Mouse (Mus musculus) subcutaneous adipose tissue, adult 2 months (tissue): ENCODE results near the gene Gm11239. TPM values are rescaled to one million over a fixed set of nuclear protein-coding genes. Genes with fewer than 3 reads are reported as not detected.

Source experiments
- polyA plus RNA-seq: library from polyadenylated mRNA; depleted of rRNA; stranded (reverse); fragments of >200 nt; gene quantifications from 2 replicates; pipeline ENCODE4 v1.2.3, GENCODE M21; 2012; ENCODE audit warnings: low replicate concordance; rRNA removed

Gene Gm11239
- not detected in 2 replicates for polyA plus RNA-seq

DNA sequence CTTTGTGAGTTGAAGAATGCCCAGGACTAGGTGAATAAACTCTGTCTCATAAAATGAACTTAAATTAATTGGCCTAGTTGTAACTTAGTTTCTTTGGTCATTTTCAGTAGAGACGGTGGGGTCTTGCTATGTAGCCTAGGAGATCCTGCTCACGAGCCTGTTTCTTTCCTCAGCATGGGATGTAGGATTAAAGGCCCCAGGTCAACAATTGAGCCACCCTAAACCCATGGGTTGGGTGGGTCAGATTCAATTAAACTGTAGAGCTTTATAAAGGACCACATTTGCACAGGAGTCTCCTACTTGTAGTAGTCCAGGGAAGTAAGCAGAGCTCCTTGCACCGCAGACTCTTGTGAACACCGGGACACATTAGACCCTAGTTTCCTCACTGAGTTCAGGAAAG, at the start of gene Gm11239:
Gene Gm11239 (plus strand): TSS at position 301 of the 400 bp plus-strand sequence.

DNA sequence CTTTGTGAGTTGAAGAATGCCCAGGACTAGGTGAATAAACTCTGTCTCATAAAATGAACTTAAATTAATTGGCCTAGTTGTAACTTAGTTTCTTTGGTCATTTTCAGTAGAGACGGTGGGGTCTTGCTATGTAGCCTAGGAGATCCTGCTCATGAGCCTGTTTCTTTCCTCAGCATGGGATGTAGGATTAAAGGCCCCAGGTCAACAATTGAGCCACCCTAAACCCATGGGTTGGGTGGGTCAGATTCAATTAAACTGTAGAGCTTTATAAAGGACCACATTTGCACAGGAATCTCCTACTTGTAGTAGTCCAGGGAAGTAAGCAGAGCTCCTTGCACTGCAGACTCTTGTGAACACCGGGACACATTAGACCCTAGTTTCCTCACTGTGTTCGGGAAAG, 45.5 kb upstream of the Gm11239 start, which contains the start of gene Gm11237:
Gene Gm11237 (plus strand): TSS at position 301 of the 400 bp plus-strand sequence.

DNA sequence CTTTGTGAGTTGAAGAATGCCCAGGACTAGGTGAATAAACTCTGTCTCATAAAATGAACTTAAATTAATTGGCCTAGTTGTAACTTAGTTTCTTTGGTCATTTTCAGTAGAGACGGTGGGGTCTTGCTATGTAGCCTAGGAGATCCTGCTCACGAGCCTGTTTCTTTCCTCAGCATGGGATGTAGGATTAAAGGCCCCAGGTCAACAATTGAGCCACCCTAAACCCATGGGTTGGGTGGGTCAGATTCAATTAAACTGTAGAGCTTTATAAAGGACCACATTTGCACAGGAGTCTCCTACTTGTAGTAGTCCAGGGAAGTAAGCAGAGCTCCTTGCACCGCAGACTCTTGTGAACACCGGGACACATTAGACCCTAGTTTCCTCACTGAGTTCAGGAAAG, 30.3 kb upstream of the Gm11239 start, which contains the start of gene Gm11236:
Gene Gm11236 (plus strand): TSS at position 301 of the 400 bp plus-strand sequence.

DNA sequence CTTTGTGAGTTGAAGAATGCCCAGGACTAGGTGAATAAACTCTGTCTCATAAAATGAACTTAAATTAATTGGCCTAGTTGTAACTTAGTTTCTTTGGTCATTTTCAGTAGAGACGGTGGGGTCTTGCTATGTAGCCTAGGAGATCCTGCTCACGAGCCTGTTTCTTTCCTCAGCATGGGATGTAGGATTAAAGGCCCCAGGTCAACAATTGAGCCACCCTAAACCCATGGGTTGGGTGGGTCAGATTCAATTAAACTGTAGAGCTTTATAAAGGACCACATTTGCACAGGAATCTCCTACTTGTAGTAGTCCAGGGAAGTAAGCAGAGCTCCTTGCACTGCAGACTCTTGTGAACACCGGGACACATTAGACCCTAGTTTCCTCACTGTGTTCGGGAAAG, 15.1 kb downstream of the Gm11239 start, which contains the start of gene Gm428:
Gene Gm428 (plus strand): TSS at position 301 of the 400 bp plus-strand sequence.

Other genes with a start within 250 kb of the Gm11239 start
- not detected in 2 replicates for gene Gm11238, start 60.5 kb upstream of the Gm11239 start, polyA plus RNA-seq
- not detected in 2 replicates for gene Gm11237, start 45.4 kb upstream of the Gm11239 start, polyA plus RNA-seq
- not detected in 2 replicates for gene Gm11236, start 30.2 kb upstream of the Gm11239 start, polyA plus RNA-seq
- not detected in 2 replicates for gene Gm428, start 15.2 kb downstream of the Gm11239 start, polyA plus RNA-seq
- 3.6 TPM in 1 of 2 replicates, not detected in the other for gene Rasef, start 122.6 kb downstream of the Gm11239 start, polyA plus RNA-seq
- not detected in 2 replicates for gene Gm11758, start 207.9 kb downstream of the Gm11239 start, polyA plus RNA-seq
- not detected in 2 replicates for gene Gm11757, start 222.8 kb downstream of the Gm11239 start, polyA plus RNA-seq
- gene Gm13871, start 237.6 kb downstream of the Gm11239 start, polyA plus RNA-seq = not detected in 2 replicates